Mouse (Mus musculus) mesoderm, embryonic 11.5 days (tissue): ENCODE measurements around the gene Tfpt.

Experiments used
- DNase-seq: peaks from one replicate; pipeline ENCODE4 v3.0.0-alpha.2; 2012; ENCODE audit warnings: low read depth, low spot score

The Tfpt gene

DNA sequence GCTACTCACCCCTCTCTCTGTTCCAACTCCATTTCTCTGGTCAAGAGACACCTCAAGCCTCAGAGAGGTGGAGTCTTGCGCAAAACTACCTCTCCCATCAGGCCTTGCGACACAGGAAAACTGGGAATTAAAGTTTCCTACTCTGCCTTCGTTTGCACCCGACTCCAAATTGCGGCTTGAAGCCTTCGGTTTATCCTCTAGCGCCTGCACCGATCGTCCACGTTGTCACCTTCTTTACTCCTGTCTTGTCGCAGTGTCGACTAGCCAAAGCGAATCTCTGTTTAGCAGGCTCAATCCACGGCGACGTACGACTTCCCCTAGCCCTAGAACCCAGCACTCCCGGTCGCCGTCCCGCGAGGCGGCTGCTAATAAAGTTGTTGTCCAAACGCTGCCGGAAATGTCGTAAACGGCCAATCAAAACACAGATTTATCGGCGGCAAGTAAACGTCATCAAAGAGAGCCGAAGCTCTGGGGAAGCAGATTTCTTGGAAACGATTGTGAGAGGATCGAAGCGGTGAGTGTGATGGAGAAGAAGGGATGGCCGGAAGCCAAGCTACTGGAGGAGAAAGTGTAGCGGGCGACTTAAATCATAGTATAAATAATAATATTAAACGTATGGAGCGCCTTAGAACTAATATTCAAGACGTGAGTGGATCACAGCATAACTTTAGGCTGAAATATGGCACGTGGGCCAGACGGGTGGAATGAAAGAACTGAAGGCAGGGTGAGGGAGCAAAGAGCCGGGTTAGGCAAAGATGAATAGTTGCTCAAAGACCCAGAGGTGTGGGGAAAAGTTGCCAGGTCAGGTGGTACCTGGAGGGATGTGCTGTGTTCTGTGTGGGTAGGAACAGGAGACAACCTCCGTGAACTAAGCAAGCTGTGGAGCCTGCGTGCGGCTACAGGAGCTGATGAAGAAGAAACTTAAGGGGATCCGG is at the start of gene Tfpt, which contains the start of gene Prpf31:
Gene Tfpt, minus strand, starts transcription at position 387 of the 935 bp plus-strand sequence.
Gene Prpf31, plus strand, starts transcription at position 443 of the 935 bp plus-strand sequence.
- DNase-seq = peak; percentile 95

DNA sequence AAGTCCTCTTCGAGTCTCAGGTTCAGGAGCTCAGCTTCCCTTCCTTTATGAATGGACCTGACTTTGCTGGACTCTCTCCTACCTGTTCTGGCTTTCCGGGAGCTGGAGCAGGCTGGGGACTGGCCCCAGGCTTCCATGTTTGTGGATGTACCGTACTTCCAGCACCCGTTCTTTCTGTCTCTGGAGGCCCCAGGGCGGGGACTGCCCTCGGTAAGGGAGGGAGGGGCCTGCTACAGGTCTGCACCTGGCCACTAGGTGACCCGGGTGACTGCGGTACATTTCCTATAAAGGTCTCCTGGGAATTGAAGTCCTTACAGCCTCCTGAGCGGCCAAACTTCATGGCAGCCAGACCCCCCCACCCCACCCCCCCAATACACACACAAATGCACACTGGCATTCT is 47.6 kb upstream of the Tfpt start, which contains the start of gene Tmc4:
Gene Tmc4, minus strand, starts transcription at position 212 of the 400 bp plus-strand sequence.
- no peak for DNase-seq

DNA sequence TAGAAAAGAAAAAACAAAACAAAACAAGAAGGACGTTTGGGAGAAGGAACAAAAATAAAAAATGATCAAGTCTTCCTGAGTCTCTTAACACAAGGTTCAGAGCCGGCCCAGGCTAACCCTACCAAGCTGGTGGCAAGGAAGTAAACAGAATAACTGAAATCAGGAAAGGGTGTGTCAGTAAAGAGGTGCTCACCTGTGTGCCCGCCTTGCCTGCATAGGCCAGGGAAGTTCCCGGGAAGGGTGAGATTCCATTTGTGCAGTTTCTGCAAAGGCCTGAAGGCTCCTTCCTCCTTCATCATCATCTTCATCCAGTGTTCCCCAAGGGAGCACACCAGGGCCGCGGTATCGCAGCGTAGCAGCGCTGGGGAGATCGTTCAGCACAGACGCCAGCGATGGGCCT is 46.6 kb upstream of the Tfpt start:
- DNase-seq = no peak

DNA sequence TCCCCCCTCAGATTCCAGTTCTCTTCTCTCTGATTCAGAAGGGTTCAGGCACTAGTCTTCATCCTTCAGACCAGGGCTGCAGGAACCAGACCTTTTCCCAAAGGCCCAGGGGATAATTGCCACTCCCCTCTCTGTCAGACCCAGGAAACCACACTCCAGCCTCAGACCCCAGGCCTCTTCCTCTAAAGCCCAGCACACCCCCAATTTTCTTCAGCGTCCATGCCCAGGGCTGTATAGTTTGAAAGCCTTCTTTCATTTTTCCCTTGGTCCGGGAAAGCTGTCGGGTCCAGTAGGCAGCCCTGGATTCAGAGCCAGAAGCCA is 45.5 kb upstream of the Tfpt start:
- no peak for DNase-seq

DNA sequence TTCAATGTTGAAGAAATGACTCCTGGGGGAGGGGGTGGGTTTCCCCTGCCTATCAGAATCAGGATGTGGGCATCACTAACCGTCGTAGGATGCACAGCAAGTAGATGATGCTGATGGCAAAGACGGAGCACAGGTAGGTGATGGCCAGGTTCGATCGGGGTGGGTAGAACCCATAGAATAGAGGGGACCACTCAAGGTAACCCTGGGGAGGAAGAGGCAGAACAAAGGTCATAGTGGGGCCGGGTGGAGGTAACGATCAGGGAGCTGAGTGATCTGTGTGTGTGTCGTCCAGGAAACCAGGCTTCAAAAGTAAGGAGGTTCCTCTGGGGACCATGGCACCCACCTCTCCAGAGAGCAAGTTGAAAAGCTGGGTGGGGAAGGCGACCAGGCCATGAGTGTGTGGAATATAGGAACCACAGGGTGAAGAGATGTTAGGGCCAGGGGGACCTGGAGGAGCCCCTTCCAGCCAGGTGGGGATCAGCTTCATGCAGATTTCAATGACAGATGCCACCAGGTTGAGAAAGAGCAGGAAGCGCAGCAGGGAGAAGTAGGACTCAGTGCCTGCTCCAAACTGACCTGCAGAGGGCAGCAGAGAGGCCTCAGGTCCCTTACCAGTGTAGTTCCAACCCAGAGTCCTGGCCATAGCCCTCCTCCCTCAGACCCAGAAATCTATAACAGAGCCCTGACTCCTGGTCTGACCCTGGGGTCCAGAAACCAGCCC is 44.9 kb upstream of the Tfpt start:
- DNase-seq = peak; percentile 87

DNA sequence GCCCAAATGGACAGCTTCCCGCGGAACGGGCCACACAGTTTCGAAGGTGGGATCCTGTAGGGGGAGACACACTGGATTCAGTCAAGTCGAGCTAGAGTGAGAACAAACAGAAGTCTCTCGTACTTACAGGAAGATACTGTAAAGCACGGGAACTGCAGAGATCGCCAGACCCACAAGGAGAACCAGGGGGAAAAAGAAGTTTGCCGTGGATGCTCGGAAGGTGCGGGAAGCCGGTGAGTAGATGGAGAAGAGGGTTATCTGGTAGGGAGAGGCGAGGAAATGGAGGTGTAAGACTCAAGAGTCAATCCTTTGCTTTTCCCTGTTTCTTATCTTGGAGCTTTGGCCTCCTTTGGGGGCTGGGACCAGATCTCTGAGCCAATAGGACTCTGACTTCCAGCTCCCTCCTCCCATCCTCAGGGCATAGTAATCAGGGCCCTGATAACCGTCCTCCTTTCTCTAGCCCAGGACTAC is 37.2 kb upstream of the Tfpt start:
- DNase-seq = peak; percentile 29

DNA sequence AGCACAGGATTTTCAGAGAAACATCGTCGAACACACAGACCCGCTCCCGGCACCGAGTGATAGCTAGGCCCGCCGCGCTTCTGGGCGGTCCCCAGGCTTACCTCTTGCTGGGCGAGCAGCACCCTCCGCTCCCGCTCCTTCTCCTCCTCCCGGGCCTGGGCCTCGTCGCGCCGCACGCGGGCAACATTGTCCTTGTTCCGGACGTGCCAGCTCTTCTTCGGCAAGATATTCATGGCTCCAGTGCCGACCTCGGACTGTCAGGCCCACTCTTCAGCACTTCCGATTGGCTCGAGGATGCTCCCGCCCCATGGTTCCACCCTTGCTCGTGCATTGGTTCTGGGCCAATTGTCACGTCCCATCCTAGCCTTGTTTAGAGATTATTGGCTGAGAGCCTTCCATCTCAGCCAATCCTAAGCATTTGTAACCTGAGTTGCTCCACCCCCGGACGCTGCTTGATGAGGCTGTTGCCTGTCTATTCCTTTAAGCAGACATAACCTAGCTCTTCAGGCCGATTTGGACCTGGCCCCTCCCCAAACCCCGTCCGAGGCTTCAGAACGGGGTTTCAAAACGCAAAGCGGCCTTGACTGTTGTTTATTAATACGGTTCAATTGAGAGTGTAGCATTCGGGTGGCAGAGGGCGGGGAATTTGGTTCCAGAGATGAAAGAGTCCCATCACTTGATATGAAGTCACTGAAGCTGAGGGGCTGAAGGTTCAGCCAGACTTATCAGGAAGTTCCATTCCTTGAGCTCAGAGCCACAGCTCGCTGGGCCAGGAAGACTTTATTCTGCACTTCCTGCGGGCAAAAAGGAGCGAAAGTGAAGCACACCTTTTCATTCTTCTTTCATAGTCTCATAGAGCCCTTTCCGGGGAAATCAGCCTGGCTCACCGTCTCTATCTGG is 35.7 kb upstream of the Tfpt start, which contains the start of gene Leng1:
Gene Leng1, minus strand, starts transcription at position 626 of the 900 bp plus-strand sequence.
- DNase-seq = peak; percentile 97

DNA sequence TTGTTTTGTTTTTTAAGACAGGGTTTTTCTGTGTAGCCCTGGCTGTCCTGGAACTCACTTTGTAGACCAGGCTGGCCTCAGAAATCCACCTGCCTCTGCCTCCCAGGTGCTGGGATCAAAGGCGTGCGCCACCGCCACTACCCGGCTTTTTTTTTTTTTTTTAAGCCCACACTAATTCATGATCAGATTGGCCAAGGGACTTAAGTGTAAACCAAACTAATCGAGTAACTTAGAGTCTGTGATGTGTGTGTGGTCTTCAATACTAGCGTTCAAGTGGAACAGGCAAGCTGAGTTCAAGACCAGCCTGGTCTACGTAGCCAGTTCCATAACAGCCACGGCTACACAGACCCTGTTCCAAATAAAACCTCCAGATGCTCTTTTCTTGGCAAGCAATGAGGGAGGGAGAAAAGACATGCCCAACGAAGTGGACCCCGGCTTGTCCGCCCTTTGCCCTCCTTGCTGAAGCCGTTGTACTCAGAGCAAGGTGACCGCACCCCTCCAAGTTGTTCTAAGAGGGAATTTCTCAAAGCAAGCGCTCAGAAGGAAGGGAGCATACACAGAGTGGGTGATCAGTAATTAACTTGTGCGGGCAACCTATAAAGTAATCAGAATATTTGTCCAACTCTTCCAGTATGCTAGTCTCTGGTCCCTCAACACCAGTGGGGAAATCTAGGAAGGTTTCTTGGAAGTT is 34.9 kb upstream of the Tfpt start:
- DNase-seq = peak; percentile 24

DNA sequence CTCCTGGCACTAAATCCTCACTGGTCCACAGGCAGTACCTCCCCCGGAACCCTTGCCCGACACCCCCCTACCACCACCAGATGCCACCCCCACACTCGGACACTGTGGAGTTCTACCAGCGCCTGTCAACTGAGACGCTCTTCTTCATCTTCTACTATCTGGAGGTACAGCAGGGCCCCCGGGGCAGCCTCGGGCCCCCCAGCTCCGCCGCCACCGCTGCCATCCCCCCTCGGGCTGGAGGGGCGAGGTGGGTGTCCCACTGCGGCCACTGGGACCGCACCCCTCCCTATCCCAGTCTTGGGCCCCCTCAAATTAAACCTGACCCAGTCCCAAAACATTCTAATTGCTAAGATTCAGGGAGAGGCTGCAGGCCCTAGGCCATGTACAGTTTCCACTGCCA is 28.8 kb upstream of the Tfpt start:
- no peak for DNase-seq

DNA sequence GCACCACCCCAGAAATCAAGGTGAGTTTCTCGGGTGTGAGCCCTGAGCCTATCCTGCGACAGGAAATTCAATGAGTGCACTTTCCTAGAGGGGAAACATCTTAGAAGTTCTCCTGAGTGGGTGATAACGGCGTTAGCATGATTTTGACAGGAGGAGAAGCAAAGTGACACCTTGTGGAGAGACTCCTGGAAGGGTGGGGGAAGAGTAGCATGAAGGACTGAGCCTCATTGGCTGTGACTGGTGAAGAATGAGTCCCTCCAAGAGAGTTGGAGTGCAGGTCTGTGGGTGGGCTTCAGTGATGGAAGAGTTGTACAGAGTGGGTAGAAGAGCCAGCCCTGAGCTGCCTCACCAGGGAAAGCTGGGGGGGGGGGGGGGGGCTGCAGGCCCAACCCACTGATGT is 27.2 kb upstream of the Tfpt start:
- DNase-seq = no peak

DNA sequence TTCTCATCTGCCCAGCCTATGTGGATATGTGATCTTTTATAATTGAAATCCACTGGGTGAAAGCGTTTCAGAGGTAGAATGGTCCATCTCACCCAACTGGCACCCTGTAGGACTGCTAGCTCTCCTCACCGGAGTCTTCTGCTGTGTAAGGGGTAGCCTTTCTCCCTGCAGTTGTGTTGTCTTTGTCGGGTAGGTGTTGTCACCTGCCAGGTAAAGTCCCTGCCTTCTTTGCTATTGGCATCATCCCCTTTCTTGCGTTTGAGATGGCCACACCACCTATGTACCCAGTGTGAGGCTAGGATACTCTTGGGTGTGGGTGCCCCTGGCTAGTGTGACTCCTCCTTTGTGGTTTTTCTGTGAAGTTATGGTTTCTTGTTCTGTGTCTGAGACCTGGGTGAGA is 16.9 kb upstream of the Tfpt start:
- DNase-seq = no peak

DNA sequence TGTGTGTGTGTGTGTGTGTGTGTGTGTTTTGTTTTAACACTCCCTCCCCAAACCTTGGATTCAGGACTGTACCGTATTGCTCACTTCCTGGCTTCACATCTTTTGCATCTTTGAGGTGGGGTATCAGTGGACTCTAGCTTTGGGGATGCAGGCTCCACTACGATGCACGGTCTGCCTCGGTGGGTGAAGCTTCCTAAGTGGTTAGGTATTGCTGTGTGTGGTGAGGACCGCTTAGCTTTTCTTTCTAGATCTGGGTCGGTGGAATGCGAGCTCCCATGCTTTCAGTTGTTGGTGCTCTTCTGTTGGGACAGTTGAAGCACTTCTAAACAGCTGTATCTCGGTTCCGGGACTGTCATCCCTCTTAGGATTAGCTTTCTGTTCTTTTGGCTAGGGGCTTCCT is 16.5 kb upstream of the Tfpt start:
- no peak for DNase-seq

DNA sequence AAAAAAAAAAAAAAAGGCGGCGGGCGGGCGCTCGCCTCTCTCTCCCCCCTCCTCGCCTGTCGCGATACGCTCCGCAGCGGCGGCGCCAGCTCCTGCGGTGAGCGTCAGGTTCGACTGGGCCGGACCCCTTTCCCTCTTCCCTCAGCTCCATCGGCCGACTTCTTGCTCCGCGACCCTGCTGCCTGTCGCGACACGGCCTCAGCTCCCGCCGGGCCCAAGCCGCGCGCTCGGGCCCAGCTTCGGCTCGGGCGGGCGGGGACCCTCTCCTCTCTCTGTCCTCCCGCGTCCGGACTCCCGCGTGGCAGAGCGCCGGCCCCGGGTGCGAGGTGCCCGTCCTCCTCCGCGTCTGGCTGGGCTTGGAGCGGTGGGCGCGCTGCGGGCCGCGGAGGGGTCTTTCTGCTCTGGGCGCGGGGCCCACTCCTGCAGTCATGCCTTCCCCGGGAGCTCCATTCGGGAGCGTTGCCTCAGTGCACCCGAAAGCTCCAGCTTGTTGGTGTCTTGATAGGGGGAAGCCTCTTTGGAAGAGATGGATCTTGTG is 15.8 kb upstream of the Tfpt start:
- no peak for DNase-seq

DNA sequence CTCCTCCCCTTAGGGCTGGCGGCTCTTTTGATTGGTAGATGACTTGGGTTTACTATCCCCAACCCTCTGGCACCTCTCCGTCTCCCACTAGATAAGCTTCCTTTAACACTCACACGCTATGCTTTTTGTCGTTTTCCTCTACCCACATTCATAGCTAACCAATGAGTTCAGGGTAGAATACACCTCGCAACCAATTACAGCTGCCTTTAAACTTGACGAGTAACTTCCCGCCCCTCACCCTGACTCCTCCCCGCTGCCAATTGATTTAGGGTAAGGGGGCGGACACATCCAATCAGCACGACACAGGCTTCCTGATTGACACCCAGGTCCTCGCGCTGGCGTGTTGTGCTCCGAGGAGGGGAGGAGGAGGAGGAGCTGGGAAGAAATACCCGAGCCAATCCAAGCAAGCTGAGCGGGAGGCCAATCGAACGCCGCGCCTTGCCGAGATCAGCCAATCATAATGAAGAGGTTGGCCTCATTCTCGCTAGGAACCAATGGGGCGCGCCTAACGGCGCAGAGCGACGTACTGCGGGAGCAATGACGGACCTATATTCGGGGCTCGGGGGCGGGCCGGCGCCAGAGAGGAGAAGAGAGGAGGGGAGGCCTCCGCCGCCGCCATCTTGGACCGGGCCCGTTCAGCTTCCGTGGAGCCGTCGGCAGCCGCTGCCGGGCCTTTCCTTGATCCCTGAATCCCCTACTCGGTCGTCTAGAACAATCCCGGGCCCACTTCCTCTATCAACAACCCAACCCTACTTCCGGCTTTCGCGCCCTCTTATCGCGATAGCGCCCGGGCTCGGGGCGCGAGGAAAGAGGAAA is 15.2 kb upstream of the Tfpt start, which contains the start of gene Cnot3:
Gene Cnot3, plus strand, starts transcription at position 597 of the 816 bp plus-strand sequence.
- peak; percentile 99 for DNase-seq

DNA sequence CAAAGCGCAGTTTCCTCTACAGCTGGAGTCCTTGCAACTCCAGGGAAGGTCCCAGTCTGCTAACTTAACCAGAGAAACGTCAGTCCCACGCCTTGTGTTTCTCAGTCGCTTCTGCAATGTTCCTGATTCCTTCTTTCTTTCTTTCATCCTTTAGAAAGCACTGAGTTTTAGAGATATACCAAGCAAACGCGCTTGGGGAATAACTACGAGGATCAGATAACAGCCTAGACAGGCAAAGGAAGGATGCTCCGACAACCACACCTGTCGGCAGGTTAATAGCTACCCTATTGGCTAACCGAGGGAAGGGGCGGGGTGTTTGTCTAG is 14.6 kb upstream of the Tfpt start:
- no peak for DNase-seq

DNA sequence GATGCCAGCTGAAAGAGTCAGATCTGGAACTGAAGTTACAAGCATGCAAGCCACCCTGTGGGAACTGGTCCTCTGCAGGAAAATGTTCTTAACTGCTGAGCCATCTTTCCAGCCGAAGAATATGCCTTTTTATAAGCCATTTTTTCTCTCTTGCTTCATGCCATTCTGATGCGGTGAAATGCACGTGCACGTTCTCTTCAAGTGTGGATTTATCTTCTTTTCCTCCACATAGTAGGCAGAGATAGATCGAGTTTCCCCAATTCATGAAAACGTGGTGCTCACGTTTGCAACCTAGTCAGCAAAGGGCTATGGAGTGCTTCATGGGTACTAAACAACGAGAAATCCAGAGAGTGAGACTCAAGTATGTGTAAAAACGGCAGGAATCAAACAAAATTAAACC is 14.1 kb upstream of the Tfpt start:
- no peak for DNase-seq

DNA sequence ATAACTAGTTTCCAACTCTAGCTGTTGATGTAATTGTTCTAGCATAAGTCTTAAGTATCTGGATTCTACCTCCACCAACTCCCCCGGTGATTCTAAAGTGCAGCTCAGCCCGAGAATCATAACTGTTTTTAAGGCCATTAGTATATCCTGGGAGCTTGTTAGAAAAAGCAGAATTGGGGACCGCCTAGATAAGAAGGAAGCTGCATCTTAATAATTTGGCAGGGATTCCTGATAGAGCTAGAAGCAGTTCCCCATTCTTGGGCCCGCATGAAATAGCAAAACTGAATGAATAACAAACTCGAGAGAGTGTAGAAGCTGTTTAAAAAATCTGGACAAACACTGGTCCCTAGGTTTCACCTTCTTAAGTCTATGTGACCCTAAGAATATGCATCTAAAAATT is 13.7 kb upstream of the Tfpt start:
- DNase-seq = no peak

DNA sequence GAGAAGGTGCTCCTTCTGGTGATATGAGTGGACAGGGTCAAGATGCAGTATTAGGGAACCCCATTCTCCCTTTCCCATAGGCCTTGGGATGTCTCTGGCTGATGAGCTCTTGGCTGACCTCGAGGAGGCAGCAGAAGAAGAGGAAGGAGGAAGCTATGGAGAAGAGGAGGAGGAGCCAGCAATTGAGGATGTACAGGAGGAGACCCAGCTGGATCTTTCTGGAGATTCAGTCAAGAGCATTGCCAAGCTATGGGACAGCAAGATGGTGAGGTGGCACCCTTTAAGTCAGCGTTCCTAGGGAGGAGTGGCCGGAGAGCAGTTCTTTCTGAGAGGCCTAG is 718 bp upstream of the Tfpt start:
- DNase-seq = no peak

DNA sequence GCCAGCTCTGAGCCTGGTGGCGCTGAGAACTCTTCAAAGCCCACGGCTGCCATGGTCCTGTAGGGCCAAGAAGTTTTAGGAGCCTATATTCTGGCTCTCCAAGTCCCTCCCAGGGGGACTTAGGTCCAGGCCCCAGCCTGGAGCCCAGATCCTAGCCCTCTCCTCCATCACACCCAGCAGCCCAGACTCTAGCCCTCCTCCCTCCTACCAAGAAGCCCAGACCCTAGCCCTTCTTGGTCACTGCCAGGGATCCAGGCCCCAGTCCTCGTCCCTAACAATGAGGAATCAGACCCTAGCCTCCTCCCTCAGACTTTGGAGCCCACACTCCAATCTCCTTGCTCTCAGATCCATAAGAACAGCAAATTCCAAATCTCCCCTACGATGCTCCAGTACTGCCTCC is 699 bp downstream of the Tfpt start:
- DNase-seq = no peak
